Mouse (Mus musculus): ENCODE results near the gene Prss42. TPM values are rescaled to one million over a fixed set of nuclear protein-coding genes. Genes with fewer than 3 reads are reported as not detected.

The Prss42 gene
- not detected in 2 replicates for polyA plus RNA-seq (2021; fragmentation: Nextera tagmentation)
- long read RNA-seq, experiment 1, result 0 reads
- long read RNA-seq, experiment 2, result 0 reads

GRCm38 (mm10) chr9:110797866-110798265 is at the start of gene Prss42:
Prss42 (plus strand) TSS chr9:110798166.

DNA sequence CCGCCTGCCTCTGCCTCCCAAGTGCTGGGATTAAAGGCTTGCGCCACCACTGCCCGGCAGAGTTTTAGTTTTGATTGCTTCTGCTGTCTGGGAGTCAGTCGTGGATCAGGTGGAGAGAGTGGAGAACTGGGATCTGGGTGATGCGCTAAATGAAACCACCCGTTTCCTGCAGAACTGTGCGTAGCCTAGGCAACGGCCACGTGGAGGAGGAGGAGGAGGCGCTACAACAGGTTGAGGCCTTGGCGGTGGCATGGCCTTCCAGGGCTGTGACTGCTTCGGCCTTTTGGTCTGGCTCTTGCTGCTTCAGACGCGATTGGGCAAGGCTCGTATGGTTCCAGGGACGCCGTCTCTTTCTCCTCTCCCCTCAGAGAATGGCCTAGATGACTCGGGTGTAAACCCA is 15.8 kb downstream of the Prss42 start, which contains the start of gene Prss44:
Gene Prss44, plus strand, starts transcription at position 206 of the 400 bp plus-strand sequence.

GRCm38 (mm10) chr9:110826390-110826789 is 28.4 kb downstream of the Prss42 start, which contains the start of gene Prss43:
Prss43 (plus strand) TSS chr9:110826690.

GRCm38 (mm10) chr9:110834411-110834810 is 36.4 kb downstream of the Prss42 start, which contains the start of gene Prss45:
Prss45 (plus strand) TSS chr9:110834588.

GRCm38 (mm10) chr9:110844206-110844605 is 46.2 kb downstream of the Prss42 start, which contains the start of gene Prss46:
Prss46 (plus strand) TSS chr9:110844506.

Other genes starting within 250 kb of the Prss42 start
- gene Nradd, start 173.7 kb upstream of the Prss42 start, polyA plus RNA-seq (2021; fragmentation: Nextera tagmentation), result 2.7 and 3.2 TPM in 2 replicates
- gene Nbeal2, start 144.0 kb upstream of the Prss42 start, polyA plus RNA-seq (2021; fragmentation: Nextera tagmentation), result 0.56 and 0.72 TPM in 2 replicates
- gene Ccdc12, start 141.7 kb upstream of the Prss42 start, polyA plus RNA-seq (2021; fragmentation: Nextera tagmentation), result 105 and 106 TPM in 2 replicates
- 0.41 and 0.43 TPM in 2 replicates for gene Myl3, start 56.3 kb upstream of the Prss42 start, polyA plus RNA-seq (2021; fragmentation: Nextera tagmentation)
- gene Pth1r, start 51.0 kb upstream of the Prss42 start, polyA plus RNA-seq (2021; fragmentation: Nextera tagmentation), result 2.3 and 3.6 TPM in 2 replicates
- gene Prss44, start 15.8 kb downstream of the Prss42 start, polyA plus RNA-seq (2021; fragmentation: Nextera tagmentation), result not detected in 2 replicates
- gene Prss43, start 28.5 kb downstream of the Prss42 start, polyA plus RNA-seq (2021; fragmentation: Nextera tagmentation), result 0.23 and 0.25 TPM in 2 replicates
- 0.59 and 0.64 TPM in 2 replicates for gene Prss45, start 36.4 kb downstream of the Prss42 start, polyA plus RNA-seq (2021; fragmentation: Nextera tagmentation)
- gene Prss46, start 46.3 kb downstream of the Prss42 start, polyA plus RNA-seq (2021; fragmentation: Nextera tagmentation), result not detected in 2 replicates
- gene Prss50, start 59.8 kb downstream of the Prss42 start, polyA plus RNA-seq (2021; fragmentation: Nextera tagmentation), result 0.94 and 3.3 TPM in 2 replicates
- gene Als2cl, start 81.7 kb downstream of the Prss42 start, polyA plus RNA-seq (2021; fragmentation: Nextera tagmentation), result 1.2 TPM in 2 replicates
- gene Tmie, start 81.9 kb downstream of the Prss42 start, polyA plus RNA-seq (2021; fragmentation: Nextera tagmentation), result 0.95 and 2.4 TPM in 2 replicates
- not detected in 2 replicates for gene Fam240a, start 118.7 kb downstream of the Prss42 start, polyA plus RNA-seq (2021; fragmentation: Nextera tagmentation)
- 1.2 TPM in 2 replicates for gene Tdgf1, start 148.0 kb downstream of the Prss42 start, polyA plus RNA-seq (2021; fragmentation: Nextera tagmentation)
- gene Lrrc2, start 153.4 kb downstream of the Prss42 start, polyA plus RNA-seq (2021; fragmentation: Nextera tagmentation), result 3.2 and 3.9 TPM in 2 replicates
- gene Rtp3, start 192.4 kb downstream of the Prss42 start, polyA plus RNA-seq (2021; fragmentation: Nextera tagmentation), result 0.28 and 0.29 TPM in 2 replicates
- 0.21 TPM in 1 of 2 replicates, not detected in the other for gene Ltf, start 221.1 kb downstream of the Prss42 start, polyA plus RNA-seq (2021; fragmentation: Nextera tagmentation)